Mouse (Mus musculus): ENCODE results near the gene Lhx6.

Lhx6 gene

GRCm38 (mm10) chr2:36035413-36036081, 69.7 kb downstream of the Lhx6 start:
- no peak for DNase-seq (ENCODE audit: low spot score in 2 of 2)

- DNase-seq (ENCODE audit: low spot score in 2 of 2): no peak
Measured at GRCm38 (mm10) chr2:36034898-36035297, 70.3 kb downstream of the Lhx6 start.

GRCm38 (mm10) chr2:36033966-36034365, 71.2 kb downstream of the Lhx6 start:
- no peak for DNase-seq (ENCODE audit: low spot score in 2 of 2)

- DNase-seq (ENCODE audit: low spot score in 2 of 2): no peak
Measured at GRCm38 (mm10) chr2:36032884-36033283, 72.3 kb downstream of the Lhx6 start.
